Mouse (Mus musculus) megakaryocyte, adult 5-6 weeks (primary cell): Measurements from ENCODE around the gene Nrsn2. TPM values are rescaled to one million over a fixed set of nuclear protein-coding genes. Genes with fewer than 3 reads are reported as not detected.

ENCODE experiments used
- ATAC-seq: 2 replicates; pipeline ENCODE4 v1.8.0; 2016; ENCODE audit warnings: mild to moderate bottlenecking, inconsistent platforms; ENCODE audit not compliant: poor library complexity, severe bottlenecking
- total RNA-seq, 2 experiments: library from RNA; stranded (forward) in 1 of 2; stranded (reverse) in 1 of 2; fragments of 153-499, 151-499 nt in 1 of 2; fragments of 221-1000, 200-1000 nt in 1 of 2; gene quantifications; 2 replicates each; pipeline versions ENCODE4 v1.2.3 to v1.2.4; 2015 to 2017

The Nrsn2 gene
- not detected in 2 replicates for total RNA-seq (2015)
- not detected in 2 replicates for total RNA-seq (2017)

GRCm38 (mm10) chr2:152376345-152376741 is at the start of gene Nrsn2:
TSS of gene Nrsn2 (minus strand) at chr2:152376638.
- no peak for ATAC-seq

- ATAC-seq = no peak
Observed at GRCm38 (mm10) chr2:152415786-152416185, 39.3 kb upstream of the Nrsn2 start.

GRCm38 (mm10) chr2:152415287-152415686 is 38.8 kb upstream of the Nrsn2 start, which contains the start of gene 6820408C15Rik:
TSS of gene 6820408C15Rik (plus strand) at chr2:152415587.
- ATAC-seq = no peak

- peak; percentile 84 for ATAC-seq
Observed at GRCm38 (mm10) chr2:152414591-152415165, 38.2 kb upstream of the Nrsn2 start, which contains the start of gene Zcchc3. TSS of gene Zcchc3 (minus strand) at chr2:152415027.

GRCm38 (mm10) chr2:152413765-152414584 is 37.5 kb upstream of the Nrsn2 start:
- ATAC-seq = peak; percentile 38

- ATAC-seq = no peak
Observed at GRCm38 (mm10) chr2:152413158-152413764, 36.8 kb upstream of the Nrsn2 start.

GRCm38 (mm10) chr2:152412526-152413157 is 36.2 kb upstream of the Nrsn2 start:
- no peak for ATAC-seq

- ATAC-seq = no peak
Observed at GRCm38 (mm10) chr2:152411471-152411870, 35.0 kb upstream of the Nrsn2 start.

GRCm38 (mm10) chr2:152410971-152411371 is 34.5 kb upstream of the Nrsn2 start:
- no peak for ATAC-seq

- no peak for ATAC-seq
Observed at GRCm38 (mm10) chr2:152409781-152410180, 33.3 kb upstream of the Nrsn2 start.

- peak; percentile 100 for ATAC-seq
Observed at GRCm38 (mm10) chr2:152406126-152406525, 29.7 kb upstream of the Nrsn2 start.

- ATAC-seq = no peak
Observed at GRCm38 (mm10) chr2:152399122-152399542, 22.7 kb upstream of the Nrsn2 start.

GRCm38 (mm10) chr2:152398691-152399090 is 22.3 kb upstream of the Nrsn2 start:
- ATAC-seq = peak; percentile 88

- ATAC-seq = peak; percentile 68
Observed at GRCm38 (mm10) chr2:152397680-152398435, 21.4 kb upstream of the Nrsn2 start, which contains the start of gene Sox12. TSS of gene Sox12 (minus strand) at chr2:152398063.

GRCm38 (mm10) chr2:152397004-152397589 is 20.7 kb upstream of the Nrsn2 start:
- ATAC-seq = no peak

GRCm38 (mm10) chr2:152396110-152397003 is 19.9 kb upstream of the Nrsn2 start:
- 0 out of 2 replicates have a peak, but pooled peaks have one; percentile 7 for ATAC-seq

- ATAC-seq = no peak
Observed at GRCm38 (mm10) chr2:152395271-152395920, 19.0 kb upstream of the Nrsn2 start.
